Mouse (Mus musculus): ENCODE data around the gene Snx7. TPM values are rescaled to one million over a fixed set of nuclear protein-coding genes. Genes with fewer than 3 reads are reported as not detected.
A peak's percentile ranks its signal among the peaks of the same experiment; 100 is the strongest.

Snx7 gene
- 4.7 and 6.5 TPM in 2 replicates for polyA plus RNA-seq (2012; rRNA removed)

GRCm38 (mm10) chr3:117868637-117869323 lies at the start of gene Snx7:
Gene Snx7, minus strand, starts transcription at chr3:117868936.
- Histone ChIP-seq H3K27me3 (ENCODE audit: control insufficient read depth, insufficient read depth, low read length) (no peaks in the 10 kb centered on the region), H3K4me1 (ENCODE audit: control insufficient read depth, insufficient read depth, low read length) (no peaks in the 10 kb centered on the region), H3K4me3 (replicated peaks; ENCODE audit: insufficient read depth, low read depth, low read length) (peak within 1 kb of the TSS; percentile 73), H3K27ac (ENCODE audit: insufficient read depth, low read length) (0 out of 2 replicates have a peak within 1 kb of the TSS, but pooled peaks have one; percentile 66)
- under 1% methylated on average over 52 of the region's 53 CpGs for WGBS
- TF ChIP-seq POLR2A (IDR thresholded peaks at IDR 0.05; ENCODE audit: borderline replicate concordance, insufficient read depth, low read length) (no peak), CTCF (IDR thresholded peaks at IDR 0.05; ENCODE audit: borderline replicate concordance, insufficient read depth, low read depth, low read length) (no peak)
- peak; percentile 73 to 81 for DNase-seq

- TF ChIP-seq POLR2A (IDR thresholded peaks at IDR 0.05; ENCODE audit: borderline replicate concordance, insufficient read depth, low read length) (no peak), CTCF (IDR thresholded peaks at IDR 0.05; ENCODE audit: borderline replicate concordance, insufficient read depth, low read depth, low read length) (no peak)
Observed at GRCm38 (mm10) chr3:117915420-117915819, 46.7 kb upstream of the Snx7 start.

GRCm38 (mm10) chr3:117893736-117894135 lies 25.0 kb upstream of the Snx7 start:
- 74% methylated on average over 2 of the region's 2 CpGs for WGBS
- no peak for DNase-seq
- Histone ChIP-seq H3K4me1 (ENCODE audit: control insufficient read depth, insufficient read depth, low read length) (no peaks in the 10 kb centered on the region), H3K27me3 (ENCODE audit: control insufficient read depth, insufficient read depth, low read length) (no peaks in the 10 kb centered on the region), H3K4me3 (replicated peaks; ENCODE audit: insufficient read depth, low read depth, low read length) (no peak overlapping the region), H3K27ac (ENCODE audit: insufficient read depth, low read length) (no peak overlapping the region)
- TF ChIP-seq CTCF (IDR thresholded peaks at IDR 0.05; ENCODE audit: borderline replicate concordance, insufficient read depth, low read depth, low read length) (no peak), POLR2A (IDR thresholded peaks at IDR 0.05; ENCODE audit: borderline replicate concordance, insufficient read depth, low read length) (no peak)

More at GRCm38 (mm10) chr3:117915420-117915819, 46.7 kb upstream of the Snx7 start:
- 36% methylated on average over 3 of the region's 3 CpGs for WGBS
- Histone ChIP-seq H3K4me3 (replicated peaks; ENCODE audit: insufficient read depth, low read depth, low read length) (no peak overlapping the region), H3K27me3 (ENCODE audit: control insufficient read depth, insufficient read depth, low read length) (no peaks in the 10 kb centered on the region), H3K4me1 (ENCODE audit: control insufficient read depth, insufficient read depth, low read length) (no peaks in the 10 kb centered on the region), H3K27ac (ENCODE audit: insufficient read depth, low read length) (no peak overlapping the region)
- DNase-seq, result no peak

- H3K4me1 ChIP-seq (ENCODE audit: control insufficient read depth, insufficient read depth, low read length), result no peaks in the 10 kb centered on the region
- TF ChIP-seq POLR2A (IDR thresholded peaks at IDR 0.05; ENCODE audit: borderline replicate concordance, insufficient read depth, low read length), result no peak
- TF ChIP-seq CTCF (IDR thresholded peaks at IDR 0.05; ENCODE audit: borderline replicate concordance, insufficient read depth, low read depth, low read length), result no peak
- no peak overlapping the region for H3K27ac ChIP-seq (ENCODE audit: insufficient read depth, low read length)
- no peak overlapping the region for H3K4me3 ChIP-seq (replicated peaks; ENCODE audit: insufficient read depth, low read depth, low read length)
- WGBS, result 67% methylated on average over 3 of the region's 3 CpGs
- no peak for DNase-seq
- H3K27me3 ChIP-seq (ENCODE audit: control insufficient read depth, insufficient read depth, low read length), result no peaks in the 10 kb centered on the region
Observed at GRCm38 (mm10) chr3:117875450-117875849, 6.7 kb upstream of the Snx7 start.

- TF ChIP-seq CTCF (IDR thresholded peaks at IDR 0.05; ENCODE audit: borderline replicate concordance, insufficient read depth, low read depth, low read length), result no peak
- TF ChIP-seq POLR2A (IDR thresholded peaks at IDR 0.05; ENCODE audit: borderline replicate concordance, insufficient read depth, low read length), result no peak
- Histone ChIP-seq H3K27ac (ENCODE audit: insufficient read depth, low read length) (no peak overlapping the region), H3K27me3 (ENCODE audit: control insufficient read depth, insufficient read depth, low read length) (no peaks in the 10 kb centered on the region), H3K4me3 (replicated peaks; ENCODE audit: insufficient read depth, low read depth, low read length) (no peak overlapping the region), H3K4me1 (ENCODE audit: control insufficient read depth, insufficient read depth, low read length) (no peaks in the 10 kb centered on the region)
- 86% methylated on average over 5 of the region's 5 CpGs for WGBS
- DNase-seq, result no peak
Observed at GRCm38 (mm10) chr3:117873209-117873863, 4.6 kb upstream of the Snx7 start.

- H3K4me1 ChIP-seq (ENCODE audit: control insufficient read depth, insufficient read depth, low read length), result no peaks in the 10 kb centered on the region
- TF ChIP-seq CTCF (IDR thresholded peaks at IDR 0.05; ENCODE audit: borderline replicate concordance, insufficient read depth, low read depth, low read length) (no peak), POLR2A (IDR thresholded peaks at IDR 0.05; ENCODE audit: borderline replicate concordance, insufficient read depth, low read length) (no peak)
- H3K27me3 ChIP-seq (ENCODE audit: control insufficient read depth, insufficient read depth, low read length), result no peaks in the 10 kb centered on the region
- WGBS, result 21% methylated on average over 2 of the region's 2 CpGs
- H3K27ac ChIP-seq (ENCODE audit: insufficient read depth, low read length), result 0 out of 2 replicates have a peak overlapping the region, but pooled peaks have one; percentile 66
- H3K4me3 ChIP-seq (replicated peaks; ENCODE audit: insufficient read depth, low read depth, low read length), result peak overlapping the region; percentile 70
- no peak for DNase-seq
Observed at GRCm38 (mm10) chr3:117869324-117869715, 584 bp upstream of the Snx7 start.

- Histone ChIP-seq H3K27me3 (ENCODE audit: control insufficient read depth, insufficient read depth, low read length) (no peaks in the 10 kb centered on the region), H3K4me1 (ENCODE audit: control insufficient read depth, insufficient read depth, low read length) (no peaks in the 10 kb centered on the region), H3K4me3 (replicated peaks; ENCODE audit: insufficient read depth, low read depth, low read length) (no peak overlapping the region), H3K27ac (ENCODE audit: insufficient read depth, low read length) (no peak overlapping the region)
- WGBS, result 60% methylated on average over 2 of the region's 2 CpGs
- no peak for TF ChIP-seq CTCF (IDR thresholded peaks at IDR 0.05; ENCODE audit: borderline replicate concordance, insufficient read depth, low read depth, low read length)
- DNase-seq, result no peak
Observed at GRCm38 (mm10) chr3:117868091-117868490, 645 bp downstream of the Snx7 start.

Measured in cerebellum, adult 2 months (tissue).